Mouse (Mus musculus): ENCODE measurements around the gene Mafb. TPM values are rescaled to one million over a fixed set of nuclear protein-coding genes. Genes with fewer than 3 reads are reported as not detected.

Gene Mafb
- polyA plus RNA-seq, 1 experiment from 2014 or later: 3.0 TPM

DNA sequence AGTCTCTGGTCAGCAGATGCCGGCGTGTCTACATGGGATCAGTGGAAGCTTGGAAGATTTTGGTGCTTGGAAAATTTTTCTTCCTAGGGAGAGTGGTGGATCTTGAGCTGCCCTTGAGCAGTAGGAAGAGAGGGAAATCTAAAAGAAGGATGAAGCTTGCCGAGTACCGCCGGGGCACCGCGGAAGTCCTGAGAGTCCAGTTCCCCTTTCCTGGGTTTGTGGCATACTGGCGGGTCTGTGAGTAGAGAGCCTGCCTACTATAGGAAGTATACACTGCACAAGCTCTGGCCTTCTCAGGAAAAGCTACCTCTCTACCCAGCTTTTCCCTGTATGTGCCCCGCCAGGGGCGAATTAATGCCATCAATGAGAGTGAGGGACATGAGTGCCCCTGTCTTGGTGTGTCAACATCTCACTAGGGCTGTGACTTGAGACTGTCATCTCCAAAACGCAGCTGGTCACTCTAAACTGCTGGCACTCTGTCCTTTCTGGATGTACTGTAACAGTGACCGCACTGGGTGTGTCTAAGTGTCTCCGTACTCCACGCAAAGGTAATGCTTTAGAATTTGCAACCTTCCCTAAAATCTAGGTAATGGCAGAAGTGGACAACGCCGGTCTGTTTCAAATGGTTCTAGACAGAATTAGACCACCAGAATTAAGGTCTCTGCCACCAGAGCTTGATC is 5.3 kb downstream of the Mafb start:
- Histone ChIP-seq H3K4me3 (no peak overlapping the region), H3K4me1 (peaks cover 10% of the 10 kb centered on the region; the same call in 1 of the 2 replicates), H3K9me3 (replicated peaks) (no peaks in the 10 kb centered on the region), H3K36me3 (no peaks in the 10 kb centered on the region), H3K4me2 (peak overlapping the region; percentile 20; the same call in 1 of the 2 replicates), H3K27ac (no peak overlapping the region), H3K9ac (no peak overlapping the region), H3K27me3 (replicated peaks) (peaks cover 91% of the 10 kb centered on the region)
- ATAC-seq: no peak
- 7% methylated on average over 16 of the region's 16 CpGs for WGBS (ENCODE audit: insufficient replicate concordance)

DNA sequence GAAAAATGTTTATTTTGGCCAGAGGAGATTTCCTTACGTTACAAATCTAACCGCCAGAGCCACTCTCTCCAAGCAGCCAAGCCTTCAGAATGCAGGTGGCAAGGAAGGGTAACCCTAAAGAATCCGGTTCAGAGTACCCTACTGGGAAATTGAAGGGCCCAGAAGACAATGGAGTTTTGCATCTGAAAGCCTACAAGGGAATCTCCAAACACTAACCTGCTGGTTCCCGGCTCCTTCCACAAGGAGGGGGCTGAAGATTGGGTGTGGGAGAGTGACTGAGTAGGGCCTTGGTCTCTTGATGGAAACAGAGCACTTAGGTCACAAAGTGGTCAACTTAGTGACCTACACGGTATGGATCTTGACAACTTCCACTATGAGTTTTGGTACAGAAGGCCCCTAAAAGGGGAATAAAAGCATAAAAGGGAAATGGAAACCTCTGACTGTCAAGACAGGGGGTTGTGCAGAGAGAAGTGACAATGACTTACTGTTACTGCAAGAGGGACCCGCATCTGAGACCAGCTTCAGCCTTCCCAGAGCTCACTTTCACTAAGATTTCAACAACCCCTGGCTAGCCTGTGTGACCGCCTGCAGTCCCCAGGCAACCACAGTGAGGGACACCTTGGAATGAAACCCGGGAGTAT is 6.5 kb downstream of the Mafb start:
- Histone ChIP-seq H3K4me3 (no peak overlapping the region), H3K9ac (no peak overlapping the region), H3K27me3 (replicated peaks) (peaks cover 79% of the 10 kb centered on the region), H3K27ac (no peak overlapping the region), H3K36me3 (no peaks in the 10 kb centered on the region), H3K9me3 (replicated peaks) (no peaks in the 10 kb centered on the region), H3K4me1 (no peaks in the 10 kb centered on the region; the same call in 1 of the 2 replicates), H3K4me2 (no peak overlapping the region)
- 7% methylated on average over 8 of the region's 8 CpGs for WGBS (ENCODE audit: insufficient replicate concordance)
- no peak for ATAC-seq

DNA sequence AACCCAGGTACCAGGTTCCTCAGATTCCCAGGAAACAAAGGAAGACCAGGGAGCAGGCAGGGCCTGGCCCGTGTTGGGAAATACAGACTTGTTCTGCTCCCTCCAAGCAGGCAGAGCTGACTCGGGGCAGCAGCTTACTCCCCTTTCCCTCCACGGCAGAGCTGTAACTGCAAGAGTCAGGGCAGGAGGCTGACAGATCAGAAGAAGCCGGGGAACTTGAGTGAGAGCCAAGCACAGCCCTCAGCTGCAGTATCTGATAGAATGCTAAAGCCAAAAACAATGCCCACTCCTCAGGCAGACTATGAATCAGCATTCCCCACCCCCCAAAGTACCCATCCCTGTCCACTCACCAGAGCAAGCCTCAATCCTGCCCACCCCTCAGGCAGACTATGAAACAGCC is 8.0 kb downstream of the Mafb start:
- WGBS (ENCODE audit: insufficient replicate concordance): 6% methylated on average over 4 of the region's 4 CpGs
- no peaks in the 10 kb centered on the region for H3K36me3 ChIP-seq
- no peaks in the 10 kb centered on the region for H3K4me1 ChIP-seq
- H3K9ac ChIP-seq: no peak overlapping the region
- no peaks in the 10 kb centered on the region for H3K9me3 ChIP-seq (replicated peaks)
- no peak overlapping the region for H3K4me2 ChIP-seq
- H3K4me3 ChIP-seq: no peak overlapping the region
- peaks cover 64% of the 10 kb centered on the region for H3K27me3 ChIP-seq (replicated peaks)
- no peak overlapping the region for H3K27ac ChIP-seq
- no peak for ATAC-seq

- Histone ChIP-seq H3K36me3 (no peaks in the 10 kb centered on the region), H3K9me3 (replicated peaks) (no peaks in the 10 kb centered on the region), H3K4me1 (peaks cover 4% of the 10 kb centered on the region; the same call in 1 of the 2 replicates), H3K27ac (no peak overlapping the region), H3K27me3 (replicated peaks) (peaks cover 50% of the 10 kb centered on the region), H3K4me2 (no peak overlapping the region), H3K9ac (no peak overlapping the region), H3K4me3 (no peak overlapping the region)
- ATAC-seq: no peak
- 64% methylated on average over 4 of the region's 4 CpGs for WGBS (ENCODE audit: insufficient replicate concordance)
These were observed 9.4 kb downstream of the Mafb start for GRCm38 (mm10) chr2:160357442-160357841.

DNA sequence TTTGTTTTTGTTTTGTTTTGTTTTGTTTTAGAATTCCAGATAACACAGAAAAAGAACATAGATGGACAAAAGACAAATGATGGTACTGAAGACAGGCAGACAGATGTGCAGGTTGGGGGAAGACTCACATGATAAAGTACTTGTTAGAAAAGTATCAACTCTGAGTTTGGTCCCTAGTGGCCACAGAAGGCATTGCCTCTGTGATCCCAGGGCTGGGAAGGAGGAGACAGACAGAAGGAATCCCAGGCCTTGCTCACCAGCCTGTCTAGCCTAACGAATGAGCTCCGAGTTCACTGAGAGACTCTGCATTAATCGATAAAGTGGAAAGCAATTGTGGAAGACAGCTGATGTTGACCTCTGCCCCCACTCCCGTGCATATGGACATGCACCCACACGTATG is 10.7 kb downstream of the Mafb start:
- 54% methylated on average over 5 of the region's 5 CpGs for WGBS (ENCODE audit: insufficient replicate concordance)
- Histone ChIP-seq H3K4me2 (no peak overlapping the region), H3K4me3 (no peak overlapping the region), H3K27ac (no peak overlapping the region), H3K27me3 (replicated peaks) (peaks cover 37% of the 10 kb centered on the region), H3K36me3 (no peaks in the 10 kb centered on the region), H3K9me3 (replicated peaks) (no peaks in the 10 kb centered on the region), H3K9ac (no peak overlapping the region), H3K4me1 (peaks cover 6% of the 10 kb centered on the region; the same call in 1 of the 2 replicates)
- no peak for ATAC-seq

- 30% methylated on average over 2 of the region's 2 CpGs for WGBS (ENCODE audit: insufficient replicate concordance)
- peaks cover 7% of the 10 kb centered on the region; the same call in 1 of the 2 replicates for H3K4me1 ChIP-seq
- ATAC-seq: no peak
- peaks cover 19% of the 10 kb centered on the region for H3K27me3 ChIP-seq (replicated peaks)
- no peaks in the 10 kb centered on the region for H3K9me3 ChIP-seq (replicated peaks)
- no peak overlapping the region for H3K27ac ChIP-seq
- no peak overlapping the region for H3K4me3 ChIP-seq
- H3K36me3 ChIP-seq: no peaks in the 10 kb centered on the region
- no peak overlapping the region for H3K9ac ChIP-seq
- no peak overlapping the region for H3K4me2 ChIP-seq
These were observed 12.5 kb downstream of the Mafb start for GRCm38 (mm10) chr2:160354319-160354718.

GRCm38 (mm10) chr2:160353581-160353980 is 13.3 kb downstream of the Mafb start:
- Histone ChIP-seq H3K4me2 (no peak overlapping the region), H3K27ac (no peak overlapping the region), H3K36me3 (no peaks in the 10 kb centered on the region), H3K27me3 (replicated peaks) (peaks cover 12% of the 10 kb centered on the region), H3K9ac (no peak overlapping the region), H3K9me3 (replicated peaks) (no peaks in the 10 kb centered on the region), H3K4me1 (peaks cover 8% of the 10 kb centered on the region), H3K4me3 (no peak overlapping the region)
- 29% methylated on average over 2 of the region's 2 CpGs for WGBS (ENCODE audit: insufficient replicate concordance)
- ATAC-seq: no peak

DNA sequence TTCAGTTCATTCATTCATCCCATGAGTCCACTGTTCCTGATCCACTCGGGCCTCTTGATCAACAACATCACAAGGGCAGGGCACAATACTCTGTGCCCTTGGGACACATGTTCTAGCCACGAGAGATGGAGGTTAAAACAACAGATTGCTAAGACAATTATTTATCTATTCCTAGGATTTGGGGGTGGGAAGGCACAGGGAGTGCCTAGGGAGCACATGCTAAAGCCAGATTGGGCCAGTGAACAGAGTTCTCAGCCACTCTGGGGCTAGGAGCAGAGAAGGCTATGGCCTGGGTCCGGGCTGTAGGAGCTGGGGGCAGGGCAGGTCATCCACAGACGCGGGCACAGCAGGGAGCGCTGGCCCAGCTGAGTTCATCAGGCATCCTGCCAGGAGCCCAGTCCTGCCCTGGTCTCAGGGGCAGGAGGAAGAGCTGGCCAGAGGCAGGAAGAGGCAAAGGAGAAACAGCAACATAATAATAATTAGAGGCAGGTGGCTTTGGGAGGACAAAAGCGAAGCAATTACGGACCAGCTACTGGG is 15.8 kb downstream of the Mafb start:
- H3K4me2 ChIP-seq: no peak overlapping the region
- no peaks in the 10 kb centered on the region for H3K27me3 ChIP-seq (replicated peaks)
- H3K9me3 ChIP-seq (replicated peaks): no peaks in the 10 kb centered on the region
- H3K4me3 ChIP-seq: no peak overlapping the region
- H3K9ac ChIP-seq: no peak overlapping the region
- 39% methylated on average over 8 of the region's 8 CpGs for WGBS (ENCODE audit: insufficient replicate concordance)
- H3K4me1 ChIP-seq: peaks cover 9% of the 10 kb centered on the region
- H3K27ac ChIP-seq: no peak overlapping the region
- 0 out of 2 replicates have a peak, but pooled peaks have one; percentile 10 for ATAC-seq
- no peaks in the 10 kb centered on the region for H3K36me3 ChIP-seq

DNA sequence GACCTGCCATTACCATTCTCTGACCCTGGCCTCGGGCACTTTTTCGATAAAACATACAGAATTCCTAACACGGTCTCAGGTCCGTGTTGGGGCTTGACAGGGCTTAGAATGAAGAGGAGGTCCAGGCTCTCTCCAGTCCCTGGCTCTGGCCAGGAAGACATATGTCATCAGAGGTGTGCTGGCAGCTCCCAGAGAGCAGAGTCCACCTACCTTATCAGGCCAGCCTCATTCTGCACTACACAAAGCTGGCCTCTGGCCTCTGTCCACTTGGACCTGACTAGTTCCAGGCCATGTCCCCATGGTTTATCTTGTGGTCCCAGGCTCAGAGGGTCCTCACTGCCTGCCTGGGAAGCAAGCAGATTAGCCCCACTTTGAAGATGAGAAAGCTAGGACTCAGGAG is 17.3 kb downstream of the Mafb start:
- WGBS (ENCODE audit: insufficient replicate concordance): 62% methylated on average over 4 of the region's 4 CpGs
- Histone ChIP-seq H3K4me3 (no peak overlapping the region), H3K27ac (peak overlapping the region; percentile 64), H3K4me2 (no peak overlapping the region), H3K4me1 (peaks cover 9% of the 10 kb centered on the region), H3K9ac (no peak overlapping the region), H3K9me3 (replicated peaks) (no peaks in the 10 kb centered on the region), H3K36me3 (no peaks in the 10 kb centered on the region), H3K27me3 (replicated peaks) (no peaks in the 10 kb centered on the region)
- ATAC-seq: peak; percentile 80

GRCm38 (mm10) chr2:160348796-160349195 is 18.1 kb downstream of the Mafb start:
- ATAC-seq: peak; percentile 14; the same call in 1 of the 2 replicates

DNA sequence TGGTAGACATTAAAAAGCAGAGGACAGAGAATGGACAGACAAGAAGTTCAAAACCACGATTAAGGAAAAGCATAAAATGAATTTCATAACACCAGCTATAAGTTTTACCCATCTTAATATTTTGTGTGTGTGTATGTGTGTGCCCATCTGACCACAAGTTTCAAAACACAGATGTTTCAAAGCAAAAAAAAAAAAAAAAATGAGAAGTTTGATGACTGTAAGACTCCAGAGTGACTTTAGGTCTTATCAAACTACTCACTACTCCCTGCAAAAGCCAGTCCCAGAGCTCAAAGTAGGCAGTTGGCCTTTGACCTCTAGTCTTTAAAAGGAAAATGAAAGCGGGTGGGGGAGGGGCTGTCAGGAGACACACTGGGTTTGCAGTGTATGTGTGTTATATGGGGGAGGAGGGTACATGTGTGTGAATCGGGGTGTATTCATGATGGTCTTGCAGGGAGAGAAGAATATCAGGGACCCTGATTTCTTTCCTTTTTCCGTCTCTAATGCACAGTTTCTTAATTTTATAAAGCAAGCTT is 18.7 kb downstream of the Mafb start:
- Histone ChIP-seq H3K4me1 (peaks cover 6% of the 10 kb centered on the region; the same call in 1 of the 2 replicates), H3K4me3 (no peak overlapping the region), H3K27ac (no peak overlapping the region), H3K4me2 (no peak overlapping the region), H3K9me3 (replicated peaks) (no peaks in the 10 kb centered on the region), H3K9ac (no peak overlapping the region), H3K36me3 (no peaks in the 10 kb centered on the region), H3K27me3 (replicated peaks) (no peaks in the 10 kb centered on the region)
- 41% methylated on average over 4 of the region's 4 CpGs for WGBS (ENCODE audit: insufficient replicate concordance)
- ATAC-seq: no peak

More at GRCm38 (mm10) chr2:160348796-160349195, 18.1 kb downstream of the Mafb start:
- no peaks in the 10 kb centered on the region for H3K36me3 ChIP-seq
- 59% methylated on average over 7 of the region's 7 CpGs for WGBS (ENCODE audit: insufficient replicate concordance)
- peaks cover 9% of the 10 kb centered on the region for H3K4me1 ChIP-seq
- H3K9ac ChIP-seq: no peak overlapping the region
- H3K27ac ChIP-seq: peak overlapping the region; percentile 64
- H3K27me3 ChIP-seq (replicated peaks): no peaks in the 10 kb centered on the region
- no peak overlapping the region for H3K4me3 ChIP-seq
- no peak overlapping the region for H3K4me2 ChIP-seq
- no peaks in the 10 kb centered on the region for H3K9me3 ChIP-seq (replicated peaks)

DNA sequence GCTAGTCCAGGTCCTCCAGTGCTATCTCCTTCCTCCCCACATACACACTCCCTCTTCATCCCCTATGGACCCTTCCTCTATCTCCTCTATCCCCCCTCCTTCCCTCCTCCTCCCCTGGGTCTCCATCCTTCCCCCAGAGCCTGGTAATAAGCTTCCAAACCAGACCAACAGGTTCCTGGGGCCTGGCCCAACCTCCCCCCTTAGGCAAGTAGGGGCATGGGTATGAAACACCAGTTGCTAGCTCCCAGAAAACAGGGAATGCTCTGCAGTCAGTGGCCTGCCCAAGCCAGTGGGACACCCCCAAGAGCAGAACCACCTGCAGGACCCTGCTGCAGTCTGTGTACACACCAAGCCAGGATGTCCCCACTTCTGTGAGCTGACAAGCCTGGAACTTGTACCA is 21.2 kb downstream of the Mafb start:
- ATAC-seq: no peak
- Histone ChIP-seq H3K36me3 (no peaks in the 10 kb centered on the region), H3K9me3 (replicated peaks) (no peaks in the 10 kb centered on the region)

More for the DNA sequence above, 21.2 kb downstream of the Mafb start:
- no peak overlapping the region for H3K9ac ChIP-seq
- no peak overlapping the region for H3K4me2 ChIP-seq
- H3K27me3 ChIP-seq (replicated peaks): no peaks in the 10 kb centered on the region
- H3K27ac ChIP-seq: no peak overlapping the region
- H3K4me1 ChIP-seq: peaks cover 3% of the 10 kb centered on the region; the same call in 1 of the 2 replicates
- no peak overlapping the region for H3K4me3 ChIP-seq

Data from liver, embryonic 12.5 days (tissue).